Mouse (Mus musculus) thymus, adult 2 months (tissue): ENCODE measurements around the gene Mtmr11.

Source experiments
- CTCF ChIP-seq: fragments of 200-500 bp; IDR thresholded peaks from 2 replicates; pipeline ENCODE4 v1.5.1; 2012; ENCODE audit warnings: mild to moderate bottlenecking, control low read depth, low read length, moderate library complexity, borderline replicate concordance; ENCODE audit not compliant: control insufficient read depth, poor library complexity, insufficient read depth; ENCODE audit errors: extremely low read depth
- POLR2A ChIP-seq: fragments of 200-500 bp; IDR thresholded peaks from 2 replicates; pipeline ENCODE4 v1.6.1; 2012; ENCODE audit warnings: mild to moderate bottlenecking, low read length, control low read depth, moderate library complexity; ENCODE audit not compliant: control insufficient read depth, poor library complexity, insufficient read depth; ENCODE audit errors: extremely low read depth

DNA sequence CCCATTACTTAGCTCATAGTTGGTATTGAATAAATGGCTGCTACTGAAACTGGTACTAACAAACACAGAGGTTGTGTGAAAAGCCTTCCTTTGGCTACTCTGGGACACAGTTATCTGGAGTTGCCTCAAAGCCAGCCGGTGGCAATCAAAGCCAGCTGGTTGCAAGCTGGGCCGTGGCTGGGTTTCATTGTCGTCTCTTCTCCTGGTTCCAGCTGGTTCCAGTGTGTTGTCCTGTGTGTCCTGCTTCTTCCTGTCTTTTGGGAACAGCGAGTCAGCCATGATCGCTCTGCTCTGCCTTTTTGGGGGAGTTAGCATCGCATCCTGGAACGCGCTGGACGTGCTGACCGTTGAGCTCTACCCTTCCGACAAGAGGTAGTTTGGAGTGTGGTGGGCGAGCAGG lies 31.2 kb downstream of the Mtmr11 start:
- TF ChIP-seq CTCF, result no peak
- TF ChIP-seq POLR2A, result no peak
